Mouse (Mus musculus) lung, embryonic 16.5 days (tissue): ENCODE data around the gene Vstm4. TPM values are rescaled to one million over a fixed set of nuclear protein-coding genes. Genes with fewer than 3 reads are reported as not detected.

Source experiments
- polyA plus RNA-seq: library from polyadenylated mRNA; unstranded; fragments of >200 nt; fragmentation: Nextera tagmentation; extraction: Ambion mirVana; gene quantifications from 2 replicates; pipeline ENCODE4 v1.2.1, GENCODE M21; 2015

Gene Vstm4
- polyA plus RNA-seq, 1 experiment from 2014 or later: 67.3 TPM

Other genes with a start within 250 kb of the Vstm4 start
- 0.34 and 0.40 TPM in 2 replicates for gene 3425401B19Rik, start 171.5 kb upstream of the Vstm4 start, polyA plus RNA-seq
- gene Tmem273, start 70.8 kb upstream of the Vstm4 start, polyA plus RNA-seq: 0.82 and 1.6 TPM in 2 replicates
- gene Fam170b, start 22.8 kb upstream of the Vstm4 start, polyA plus RNA-seq: 0.11 and 0.36 TPM in 2 replicates
- 0.29 and 0.68 TPM in 2 replicates for gene Lrrc18, start 134.6 kb downstream of the Vstm4 start, polyA plus RNA-seq